Mouse (Mus musculus) limb, embryonic 13.5 days (tissue): ENCODE measurements around the gene Ltbp1. TPM values are rescaled to one million over a fixed set of nuclear protein-coding genes. Genes with fewer than 3 reads are reported as not detected.

Source experiments
- ATAC-seq: fragments of 200-750 bp; cut with Nextera tagmentation; 2 replicates; pipeline ENCODE4 v1.8.0; 2017; ENCODE audit warnings: low read depth, moderate number of reproducible peaks, moderate TSS enrichment; ENCODE audit not compliant: low FRiP score
- H3K27ac ChIP-seq: fragments of 300-500 bp; sonication (generic); 2 replicates; pipeline ENCODE4 v1.5.1; 2015; ENCODE audit warnings: inconsistent platforms, mild to moderate bottlenecking, moderate library complexity
- H3K27me3 ChIP-seq: fragments of 300-500 bp; sonication (generic); 2 replicates; pipeline ENCODE4 v1.6.1; 2015; ENCODE audit warnings: mild to moderate bottlenecking, inconsistent platforms
- H3K36me3 ChIP-seq: fragments of 300-500 bp; sonication (generic); 2 replicates; pipeline ENCODE4 v1.6.1; 2015; ENCODE audit warnings: inconsistent platforms, mild to moderate bottlenecking, moderate library complexity
- H3K4me1 ChIP-seq: fragments of 300-500 bp; sonication (generic); 2 replicates; pipeline ENCODE4 v1.6.1; 2015; ENCODE audit warnings: inconsistent platforms
- H3K4me2 ChIP-seq: fragments of 300-500 bp; sonication (generic); replicated peaks from 2 replicates; pipeline ENCODE4 v1.6.1; 2015; ENCODE audit warnings: inconsistent platforms, mild to moderate bottlenecking, moderate library complexity
- H3K4me3 ChIP-seq: fragments of 300-500 bp; sonication (generic); 2 replicates; pipeline ENCODE4 v1.5.1; 2015; ENCODE audit warnings: moderate library complexity, mild to moderate bottlenecking, inconsistent platforms
- H3K9ac ChIP-seq: fragments of 300-500 bp; sonication (generic); 2 replicates; pipeline ENCODE4 v1.6.1; 2015; ENCODE audit warnings: mild to moderate bottlenecking, inconsistent platforms
- H3K9me3 ChIP-seq: fragments of 300-500 bp; sonication (generic); 2 replicates; pipeline ENCODE4 v1.6.1; 2016; ENCODE audit warnings: inconsistent platforms
- WGBS: fragments of 180-500 bp; shearing (Covaris S2); methylation state at CpG from one replicate; pipeline ENCODE4 v1.1.7; 2015; 5-methylcytosine and 5-hydroxymethylcytosine counted together
- polyA plus RNA-seq: library from polyadenylated mRNA; unstranded; fragments of >200 nt; fragmentation: Nextera tagmentation; extraction: Ambion mirVana; gene quantifications from 2 replicates; pipeline ENCODE4 v1.2.1, GENCODE M21; 2015

Ltbp1 gene
- polyA plus RNA-seq, 1 experiment from 2014 or later: 61.3 TPM

GRCm38 (mm10) chr17:75293725-75294124, 288.4 kb downstream of the Ltbp1 start:
- Histone ChIP-seq H3K4me2 (no peak overlapping the region), H3K4me3 (no peak overlapping the region), H3K27ac (no peak overlapping the region), H3K9me3 (no peaks in the 10 kb centered on the region), H3K4me1 (no peaks in the 10 kb centered on the region), H3K9ac (no peak overlapping the region), H3K36me3 (peaks cover 67% of the 10 kb centered on the region), H3K27me3 (no peaks in the 10 kb centered on the region)
- no peak for ATAC-seq
- 87% methylated on average over 3 of the region's 3 CpGs for WGBS

GRCm38 (mm10) chr17:75300908-75301307, 295.5 kb downstream of the Ltbp1 start:
- Histone ChIP-seq H3K4me2 (no peak overlapping the region), H3K9me3 (no peaks in the 10 kb centered on the region), H3K27me3 (no peaks in the 10 kb centered on the region), H3K36me3 (peaks cover 85% of the 10 kb centered on the region), H3K4me1 (no peaks in the 10 kb centered on the region), H3K9ac (no peak overlapping the region), H3K4me3 (no peak overlapping the region), H3K27ac (no peak overlapping the region)
- 75% methylated on average over 4 of the region's 4 CpGs for WGBS
- ATAC-seq: no peak

DNA sequence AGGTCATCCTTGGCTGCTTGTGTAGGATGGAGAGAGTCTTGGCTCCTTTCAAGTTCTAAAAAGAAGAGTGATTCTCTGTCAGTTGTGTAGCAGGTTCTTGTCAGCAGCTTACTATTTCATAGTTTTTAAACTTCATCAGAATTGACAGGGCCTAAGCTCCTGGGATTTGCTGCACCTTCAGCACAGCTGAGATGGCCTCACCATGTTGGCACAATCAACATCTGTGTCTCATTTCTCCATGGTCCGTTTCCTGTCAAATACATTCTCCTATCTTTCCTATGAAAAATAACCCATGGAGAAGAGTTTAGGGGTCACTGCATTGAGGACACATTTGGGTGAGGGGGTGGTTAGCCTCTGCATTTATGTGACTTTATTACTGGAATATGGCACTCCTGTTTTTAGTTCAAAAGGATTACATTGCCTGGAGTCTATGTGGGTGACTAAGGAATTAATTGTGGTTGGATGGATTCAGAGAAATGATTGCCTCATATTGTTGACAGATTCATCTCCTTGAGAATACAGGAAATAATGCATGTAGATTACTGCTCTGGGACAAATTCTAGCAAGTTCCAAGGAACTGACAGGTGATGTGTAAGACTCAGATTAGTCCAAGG, 299.5 kb downstream of the Ltbp1 start:
- H3K9ac ChIP-seq: no peak overlapping the region
- ATAC-seq: no peak

DNA sequence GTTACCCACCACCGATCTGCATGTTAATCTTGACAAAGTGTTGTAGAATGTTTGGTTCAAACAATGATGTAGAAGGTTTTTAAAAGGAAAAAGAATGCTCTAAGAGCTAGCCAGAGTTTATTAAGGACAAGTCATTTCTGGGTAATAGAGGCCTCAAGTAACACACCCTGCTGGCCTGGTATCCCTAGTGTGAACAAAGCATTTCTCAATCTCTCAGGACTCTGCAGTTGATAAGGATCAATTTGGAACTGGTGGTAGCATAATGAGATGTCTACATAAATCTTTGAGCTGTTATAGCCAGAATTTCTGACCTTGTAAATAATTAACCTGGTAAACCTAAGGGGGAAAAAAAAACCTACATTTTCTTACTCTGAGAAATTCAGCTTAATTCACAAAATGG, 300.3 kb downstream of the Ltbp1 start:
- Histone ChIP-seq H3K36me3 (peaks cover 58% of the 10 kb centered on the region), H3K9me3 (no peaks in the 10 kb centered on the region), H3K9ac (no peak overlapping the region), H3K4me1 (no peaks in the 10 kb centered on the region), H3K4me3 (no peak overlapping the region), H3K4me2 (no peak overlapping the region), H3K27me3 (no peaks in the 10 kb centered on the region), H3K27ac (no peak overlapping the region)
- 100% methylated on average over 1 of the region's 1 CpGs for WGBS
- no peak for ATAC-seq

More for the DNA sequence above, 299.5 kb downstream of the Ltbp1 start:
- Histone ChIP-seq H3K4me3 (no peak overlapping the region), H3K4me2 (no peak overlapping the region), H3K27ac (no peak overlapping the region), H3K9me3 (no peaks in the 10 kb centered on the region), H3K27me3 (no peaks in the 10 kb centered on the region), H3K36me3 (peaks cover 59% of the 10 kb centered on the region), H3K4me1 (no peaks in the 10 kb centered on the region)
- 63% methylated on average over 1 of the region's 1 CpGs for WGBS

DNA sequence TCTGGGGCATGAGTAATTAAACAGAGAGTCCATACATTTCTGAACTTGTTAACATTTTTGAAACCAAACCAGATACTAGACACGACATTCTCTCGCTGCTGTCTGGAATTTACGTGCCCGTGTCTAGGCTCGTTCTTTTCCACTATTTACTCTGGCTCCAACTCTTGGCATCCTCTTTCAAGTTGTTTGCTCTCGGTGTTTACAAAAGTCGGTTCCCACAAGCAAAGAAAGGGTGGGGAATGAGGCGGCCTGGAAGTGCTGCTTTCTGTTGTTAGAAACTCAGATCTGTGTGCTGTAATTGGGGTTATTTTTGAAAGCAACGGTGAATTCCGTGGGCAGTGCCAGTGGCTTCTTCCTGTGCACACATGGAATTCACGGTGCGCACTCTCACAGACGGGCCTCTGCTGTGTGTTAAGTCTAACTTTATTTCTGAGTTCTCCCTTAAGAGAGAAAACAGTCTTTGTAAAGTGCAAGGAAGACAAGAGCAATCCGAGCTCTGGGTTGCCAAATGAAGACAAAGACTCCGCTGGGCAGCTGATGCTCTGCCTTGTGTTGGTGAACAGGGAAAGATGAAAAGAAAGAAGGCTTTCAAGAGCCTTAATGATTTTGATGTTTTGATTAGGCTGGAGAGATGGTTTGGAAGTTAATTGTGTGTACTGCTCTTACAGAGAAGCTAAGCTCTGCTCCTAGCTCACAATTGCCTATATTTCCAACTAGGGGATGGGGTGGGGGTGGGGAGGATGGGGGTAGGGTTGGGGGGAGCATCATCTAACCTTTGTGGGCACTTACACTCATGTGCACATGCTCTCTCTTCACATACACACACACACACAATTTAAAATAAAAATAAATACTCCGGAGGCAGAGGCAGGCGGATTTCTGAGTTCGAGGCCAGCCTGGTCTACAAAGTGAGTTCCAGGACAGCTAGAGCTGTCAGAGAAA, 302.0 kb downstream of the Ltbp1 start:
- Histone ChIP-seq H3K4me3 (no peak overlapping the region), H3K4me2 (no peak overlapping the region), H3K36me3 (peaks cover 62% of the 10 kb centered on the region), H3K27me3 (no peaks in the 10 kb centered on the region), H3K9ac (no peak overlapping the region), H3K4me1 (no peaks in the 10 kb centered on the region), H3K9me3 (no peaks in the 10 kb centered on the region), H3K27ac (peak overlapping the region; percentile 61; the same call in 1 of the 2 replicates)
- 55% methylated on average over 18 of the region's 18 CpGs for WGBS
- ATAC-seq: no peak

DNA sequence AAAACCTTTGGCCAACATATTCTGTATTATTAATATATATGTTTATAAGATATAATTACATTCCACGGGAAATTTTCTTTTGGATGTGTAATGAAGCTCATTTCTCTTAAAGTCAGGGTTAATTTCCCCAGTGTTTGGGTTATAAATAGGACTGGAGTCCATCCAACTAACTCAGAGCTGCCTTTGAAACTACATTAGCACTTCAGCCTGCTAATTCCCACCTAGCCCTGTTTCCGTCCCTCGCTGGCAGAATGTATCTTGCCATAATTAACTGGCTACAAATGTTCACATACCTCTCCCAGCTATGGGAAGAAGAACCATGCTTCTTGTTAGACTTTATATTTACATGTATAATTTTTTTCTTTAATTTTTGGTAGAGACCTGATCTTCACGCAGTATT, 311.7 kb downstream of the Ltbp1 start:
- Histone ChIP-seq H3K9ac (no peak overlapping the region), H3K4me1 (peaks cover 15% of the 10 kb centered on the region), H3K4me2 (no peak overlapping the region), H3K27ac (no peak overlapping the region), H3K9me3 (no peaks in the 10 kb centered on the region), H3K36me3 (peaks cover 61% of the 10 kb centered on the region), H3K4me3 (no peak overlapping the region), H3K27me3 (no peaks in the 10 kb centered on the region)
- 64% methylated on average over 4 of the region's 4 CpGs for WGBS
- ATAC-seq: no peak

GRCm38 (mm10) chr17:75323229-75323628, 317.9 kb downstream of the Ltbp1 start:
- 0 out of 2 replicates have a peak overlapping the region, but pooled peaks have one; percentile 0 for H3K4me2 ChIP-seq
- no peaks in the 10 kb centered on the region for H3K27me3 ChIP-seq
- no peak overlapping the region for H3K9ac ChIP-seq
- H3K36me3 ChIP-seq: peaks cover 30% of the 10 kb centered on the region
- ATAC-seq: no peak
- peak overlapping the region; percentile 73 for H3K27ac ChIP-seq
- no peak overlapping the region for H3K4me3 ChIP-seq
- peaks cover 41% of the 10 kb centered on the region for H3K4me1 ChIP-seq
- H3K9me3 ChIP-seq: no peaks in the 10 kb centered on the region
- WGBS: 64% methylated on average over 5 of the region's 5 CpGs

DNA sequence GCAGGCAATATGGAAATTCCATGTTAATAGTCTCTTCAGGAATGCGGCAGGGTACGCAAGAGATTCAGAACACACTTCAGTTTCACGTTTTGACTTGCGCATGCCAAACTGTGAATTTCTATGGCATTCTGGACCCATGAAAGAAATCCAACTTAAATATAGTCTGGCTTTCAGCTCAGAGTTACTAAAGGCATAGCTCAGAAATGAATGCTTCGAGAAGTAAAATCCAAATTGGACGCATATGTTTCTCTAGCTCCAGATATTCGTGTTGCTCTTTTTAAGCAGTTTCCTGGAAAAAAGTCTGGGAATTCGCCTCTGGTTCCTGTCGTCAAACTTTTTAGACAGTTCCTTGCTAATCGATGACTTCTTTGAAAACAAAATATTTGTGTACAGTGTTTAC, 318.4 kb downstream of the Ltbp1 start:
- Histone ChIP-seq H3K4me3 (no peak overlapping the region), H3K9me3 (no peaks in the 10 kb centered on the region), H3K9ac (no peak overlapping the region), H3K4me2 (0 out of 2 replicates have a peak overlapping the region, but pooled peaks have one; percentile 0), H3K27ac (peak overlapping the region; percentile 73), H3K36me3 (peaks cover 29% of the 10 kb centered on the region), H3K27me3 (no peaks in the 10 kb centered on the region), H3K4me1 (peaks cover 46% of the 10 kb centered on the region)
- WGBS: 63% methylated on average over 10 of the region's 10 CpGs
- no peak for ATAC-seq

DNA sequence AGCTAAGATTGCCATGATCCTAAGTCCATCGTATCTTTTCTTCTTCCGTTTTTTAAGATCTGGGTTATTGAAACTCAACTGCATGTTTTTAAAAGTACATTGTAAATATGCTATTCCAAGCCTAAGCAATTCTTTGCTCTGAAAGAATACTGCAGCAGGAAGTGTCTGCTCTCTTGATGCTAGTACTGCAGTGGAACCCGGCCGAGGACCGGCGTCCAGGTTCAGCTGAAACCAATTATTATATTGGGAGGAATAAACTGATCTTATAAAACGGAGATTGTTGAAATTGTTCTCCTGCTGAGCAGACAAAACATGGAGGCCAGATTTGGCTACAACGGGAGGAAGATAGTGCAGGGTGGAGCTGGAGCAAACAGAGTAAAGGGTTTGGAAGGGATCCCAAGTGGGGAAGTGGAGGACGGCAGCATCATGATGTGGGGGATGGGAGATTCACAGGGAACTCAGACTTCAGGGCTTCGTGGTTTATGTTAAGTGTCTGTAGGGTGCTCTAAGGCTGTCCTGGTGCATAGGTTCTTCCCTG, 322.8 kb downstream of the Ltbp1 start:
- Histone ChIP-seq H3K4me1 (peaks cover 35% of the 10 kb centered on the region), H3K9ac (no peak overlapping the region), H3K27ac (peak overlapping the region; percentile 61; the same call in 1 of the 2 replicates), H3K36me3 (peaks cover 34% of the 10 kb centered on the region), H3K9me3 (no peaks in the 10 kb centered on the region), H3K27me3 (no peaks in the 10 kb centered on the region), H3K4me2 (no peak overlapping the region), H3K4me3 (no peak overlapping the region)
- 45% methylated on average over 10 of the region's 10 CpGs for WGBS
- ATAC-seq: peak; percentile 60; the same call in 1 of the 2 replicates

GRCm38 (mm10) chr17:75330366-75330765, 325.0 kb downstream of the Ltbp1 start:
- Histone ChIP-seq H3K27me3 (no peaks in the 10 kb centered on the region), H3K4me1 (peaks cover 17% of the 10 kb centered on the region), H3K9ac (no peak overlapping the region), H3K27ac (no peak overlapping the region), H3K36me3 (peaks cover 36% of the 10 kb centered on the region), H3K9me3 (no peaks in the 10 kb centered on the region), H3K4me3 (no peak overlapping the region), H3K4me2 (no peak overlapping the region)
- no peak for ATAC-seq
- WGBS: 90% methylated on average over 6 of the region's 6 CpGs

DNA sequence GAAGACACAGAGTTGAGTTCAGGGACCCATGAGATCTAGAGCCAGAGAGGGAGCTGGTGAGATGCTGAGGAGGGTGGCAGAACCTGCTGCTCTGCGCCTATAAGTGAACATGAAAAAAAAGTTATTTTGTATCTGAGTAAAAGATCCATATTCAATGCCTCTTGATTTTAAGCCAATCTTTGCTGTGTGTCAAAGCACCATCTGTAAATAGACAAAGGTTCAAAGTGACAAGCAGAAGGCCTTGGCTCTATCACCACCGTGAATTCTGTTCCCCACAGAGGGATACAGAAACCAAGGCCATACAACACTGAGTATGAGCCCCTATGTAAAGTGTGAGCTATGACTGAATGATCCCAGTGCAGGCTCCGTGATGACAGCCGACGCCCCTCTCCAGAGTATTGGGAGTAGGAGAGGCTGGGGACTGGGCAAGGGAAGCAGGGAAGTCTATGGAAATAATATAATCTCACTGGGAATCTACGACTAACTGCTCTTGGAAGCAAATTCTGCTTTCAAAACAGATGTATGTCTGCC, 326.1 kb downstream of the Ltbp1 start:
- H3K4me2 ChIP-seq: no peak overlapping the region
- no peak overlapping the region for H3K4me3 ChIP-seq
- H3K9ac ChIP-seq: no peak overlapping the region
- 83% methylated on average over 6 of the region's 6 CpGs for WGBS
- H3K36me3 ChIP-seq: peaks cover 36% of the 10 kb centered on the region
- H3K4me1 ChIP-seq: peaks cover 17% of the 10 kb centered on the region
- H3K27me3 ChIP-seq: no peaks in the 10 kb centered on the region
- H3K27ac ChIP-seq: no peak overlapping the region
- no peak for ATAC-seq
- no peaks in the 10 kb centered on the region for H3K9me3 ChIP-seq

GRCm38 (mm10) chr17:75332289-75332688, 326.9 kb downstream of the Ltbp1 start:
- Histone ChIP-seq H3K36me3 (peaks cover 33% of the 10 kb centered on the region), H3K27me3 (no peaks in the 10 kb centered on the region), H3K4me3 (no peak overlapping the region), H3K9me3 (no peaks in the 10 kb centered on the region), H3K4me2 (no peak overlapping the region), H3K9ac (no peak overlapping the region), H3K27ac (no peak overlapping the region), H3K4me1 (peaks cover 14% of the 10 kb centered on the region)
- WGBS: 96% methylated on average over 6 of the region's 6 CpGs
- ATAC-seq: no peak
